Mouse (Mus musculus) limb, embryonic 14.5 days (tissue): ENCODE measurements around the gene Acyp1. TPM values are rescaled to one million over a fixed set of nuclear protein-coding genes. Genes with fewer than 3 reads are reported as not detected.
A peak's percentile ranks its signal among the peaks of the same experiment; 100 is the strongest.

Source experiments
- ATAC-seq: fragments of 200-750 bp; cut with Nextera tagmentation; 2 replicates; pipeline ENCODE4 v1.8.0; 2017; ENCODE audit warnings: low read depth, moderate number of reproducible peaks, moderate TSS enrichment; ENCODE audit not compliant: low FRiP score
- DNase-seq: peaks from one replicate; pipeline ENCODE4 v3.0.0-alpha.2; 2015; ENCODE audit warnings: low spot score
- H3K27ac ChIP-seq: fragments of 300-500 bp; sonication (generic); replicated peaks from 2 replicates; pipeline ENCODE4 v1.5.1; 2014; ENCODE audit warnings: low read depth, mild to moderate bottlenecking, low read length, moderate library complexity, mixed read lengths
- H3K27me3 ChIP-seq: fragments of 300-500 bp; sonication (generic); 2 replicates; pipeline ENCODE4 v1.6.1; 2014; ENCODE audit warnings: low read length, mixed read lengths; ENCODE audit not compliant: control insufficient read depth, insufficient read depth
- H3K36me3 ChIP-seq: fragments of 300-500 bp; sonication (generic); 2 replicates; pipeline ENCODE4 v1.6.1; 2014; ENCODE audit warnings: mild to moderate bottlenecking, low read length, moderate library complexity, mixed read lengths; ENCODE audit not compliant: control insufficient read depth, insufficient read depth
- H3K4me1 ChIP-seq: fragments of 300-500 bp; sonication (generic); 2 replicates; pipeline ENCODE4 v1.6.1; 2014; ENCODE audit warnings: antibody characterized with exemption, low read length, mixed read lengths; ENCODE audit not compliant: control insufficient read depth, insufficient read depth
- H3K4me2 ChIP-seq: fragments of 300-500 bp; sonication (generic); replicated peaks from 2 replicates; pipeline ENCODE4 v1.6.1; 2014; ENCODE audit warnings: low read depth, mild to moderate bottlenecking, low read length, moderate library complexity; ENCODE audit not compliant: severe bottlenecking
- H3K4me3 ChIP-seq: fragments of 300-500 bp; sonication (generic); replicated peaks from 2 replicates; pipeline ENCODE4 v1.5.1; 2014; ENCODE audit warnings: low read length
- H3K9ac ChIP-seq: fragments of 300-500 bp; sonication (generic); 2 replicates; pipeline ENCODE4 v1.6.1; 2014; ENCODE audit warnings: mild to moderate bottlenecking, low read depth, low read length, moderate library complexity; ENCODE audit not compliant: severe bottlenecking
- H3K9me3 ChIP-seq: fragments of 300-500 bp; sonication (generic); 2 replicates; pipeline ENCODE4 v1.6.1; 2016; ENCODE audit warnings: low read length; ENCODE audit not compliant: control insufficient read depth
- POLR2A ChIP-seq: fragments of 200-500 bp; IDR thresholded peaks from 2 replicates; pipeline ENCODE4 v1.8.0; 2012; ENCODE audit warnings: inconsistent platforms, mild to moderate bottlenecking, moderate library complexity, borderline replicate concordance; ENCODE audit not compliant: insufficient read depth, insufficient read length; ENCODE audit errors: extremely low read depth
- WGBS: fragments of 180-500 bp; shearing (Covaris S2); extraction: QIAGEN DNeasy Blood & Tissue Kit; methylation state at CpG from one replicate; pipeline ENCODE4 v1.1.7; 2014; 5-methylcytosine and 5-hydroxymethylcytosine counted together
- polyA plus RNA-seq, 2 experiments: library from polyadenylated mRNA; depleted of rRNA in 1 of 2; stranded (reverse) in 1 of 2; unstranded in 1 of 2; fragments of >200 nt; fragmentation: Nextera tagmentation in 1 of 2; extraction: Ambion mirVana in 1 of 2; gene quantifications; 2 replicates each; pipeline versions ENCODE4 v1.2.1 to v1.2.3; 2012 to 2014

Gene Acyp1
- polyA plus RNA-seq, 2 experiments, result 32.3 to 40.6 TPM

DNA sequence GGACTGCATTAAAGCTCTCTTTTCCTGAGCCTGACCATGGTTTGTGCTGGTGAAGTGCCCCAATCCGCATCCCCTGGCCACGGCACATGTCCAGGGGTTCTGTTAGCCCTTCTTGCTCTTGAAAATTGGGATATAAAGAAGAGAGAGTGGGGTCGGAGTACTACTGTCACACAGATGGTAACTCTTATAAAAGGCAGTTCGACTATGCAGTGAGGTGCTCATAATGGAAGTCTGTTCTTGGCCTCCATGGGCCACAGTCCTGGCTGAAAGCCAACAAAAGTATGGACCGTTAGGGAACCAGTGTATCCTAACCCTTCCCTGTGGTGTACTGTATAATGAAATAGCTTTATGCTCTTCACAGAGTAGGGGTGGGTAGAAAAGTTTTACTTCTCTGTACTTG lies 8.7 kb upstream of the Acyp1 start:
- Histone ChIP-seq H3K9me3 (peaks cover 9% of the 10 kb centered on the region), H3K27ac (no peak overlapping the region), H3K4me1 (peaks cover 27% of the 10 kb centered on the region), H3K36me3 (peaks cover 24% of the 10 kb centered on the region), H3K4me3 (no peak overlapping the region), H3K27me3 (no peaks in the 10 kb centered on the region), H3K4me2 (no peak overlapping the region), H3K9ac (no peak overlapping the region)
- DNase-seq (no peak), ATAC-seq (peak; percentile 27; the same call in 1 of the 2 replicates)
- WGBS, result 50% methylated on average over 5 of the region's 5 CpGs
- TF ChIP-seq POLR2A, result no peak

- Histone ChIP-seq H3K4me3 (no peak overlapping the region), H3K36me3 (peaks cover 10% of the 10 kb centered on the region), H3K9me3 (peaks cover 9% of the 10 kb centered on the region), H3K27me3 (no peaks in the 10 kb centered on the region), H3K4me1 (peaks cover 27% of the 10 kb centered on the region), H3K27ac (no peak overlapping the region), H3K9ac (no peak overlapping the region), H3K4me2 (no peak overlapping the region)
- TF ChIP-seq POLR2A, result no peak
- ATAC-seq, result no peak
- DNase-seq, result no peak
- 94% methylated on average over 2 of the region's 2 CpGs for WGBS
These were observed 7.3 kb upstream of the Acyp1 start for GRCm38 (mm10) chr12:85295506-85295905.

- H3K4me2 ChIP-seq, result no peak overlapping the region
- H3K36me3 ChIP-seq, result no peaks in the 10 kb centered on the region
- no peaks in the 10 kb centered on the region for H3K27me3 ChIP-seq
- H3K9ac ChIP-seq, result no peak overlapping the region
- no peak overlapping the region for H3K27ac ChIP-seq
- DNase-seq, result no peak
- peaks cover 16% of the 10 kb centered on the region for H3K4me1 ChIP-seq
- no peak for TF ChIP-seq POLR2A
- no peak for ATAC-seq
- H3K4me3 ChIP-seq, result no peak overlapping the region
- peaks cover 9% of the 10 kb centered on the region for H3K9me3 ChIP-seq
These were observed 4.7 kb upstream of the Acyp1 start for GRCm38 (mm10) chr12:85292906-85293305.

DNA sequence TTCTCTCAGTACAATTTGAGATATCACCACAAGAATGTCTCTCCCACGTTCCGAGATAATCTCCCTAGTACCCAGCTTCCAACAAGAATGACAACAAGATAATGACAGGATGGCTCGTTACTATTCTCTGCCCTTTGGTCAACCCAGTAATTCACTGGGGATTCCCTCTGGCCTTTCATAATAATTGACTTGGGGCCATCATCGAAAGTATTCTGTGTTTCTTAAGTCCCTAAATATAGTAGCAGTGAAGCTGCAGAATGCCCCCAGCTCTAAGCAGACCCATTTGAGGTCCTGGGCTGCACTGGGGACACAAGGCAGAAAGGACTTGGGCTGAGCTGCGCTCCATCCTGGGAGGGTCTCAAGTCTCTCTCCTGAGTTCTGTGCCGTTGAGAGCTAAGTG lies 4.0 kb upstream of the Acyp1 start:
- WGBS, result 79% methylated on average over 6 of the region's 6 CpGs

GRCm38 (mm10) chr12:85291541-85291940 lies 3.3 kb upstream of the Acyp1 start:
- ATAC-seq (no peak), DNase-seq (no peak)
- Histone ChIP-seq H3K4me2 (no peak overlapping the region), H3K4me3 (no peak overlapping the region), H3K4me1 (peaks cover 5% of the 10 kb centered on the region; the same call in 1 of the 2 replicates), H3K36me3 (no peaks in the 10 kb centered on the region), H3K27ac (no peak overlapping the region), H3K27me3 (no peaks in the 10 kb centered on the region), H3K9me3 (peaks cover 9% of the 10 kb centered on the region), H3K9ac (no peak overlapping the region)
- TF ChIP-seq POLR2A, result no peak

More for the DNA sequence above, 4.0 kb upstream of the Acyp1 start:
- Histone ChIP-seq H3K4me2 (no peak overlapping the region), H3K27ac (no peak overlapping the region), H3K36me3 (no peaks in the 10 kb centered on the region), H3K9ac (no peak overlapping the region), H3K4me3 (no peak overlapping the region), H3K9me3 (peaks cover 9% of the 10 kb centered on the region), H3K27me3 (no peaks in the 10 kb centered on the region), H3K4me1 (peaks cover 10% of the 10 kb centered on the region)
- no peak for ATAC-seq
- DNase-seq, result no peak
- no peak for TF ChIP-seq POLR2A

GRCm38 (mm10) chr12:85290633-85291032 lies 2.4 kb upstream of the Acyp1 start:
- WGBS, result 74% methylated on average over 10 of the region's 10 CpGs
- no peak for TF ChIP-seq POLR2A
- Histone ChIP-seq H3K9ac (no peak overlapping the region), H3K9me3 (peaks cover 9% of the 10 kb centered on the region), H3K4me2 (no peak overlapping the region), H3K27ac (no peak overlapping the region), H3K36me3 (no peaks in the 10 kb centered on the region), H3K4me1 (peaks cover 5% of the 10 kb centered on the region; the same call in 1 of the 2 replicates), H3K27me3 (no peaks in the 10 kb centered on the region), H3K4me3 (no peak overlapping the region)
- DNase-seq, result no peak
- ATAC-seq, result no peak
